Mouse (Mus musculus): ENCODE results near the gene Cdrt4. TPM values are rescaled to one million over a fixed set of nuclear protein-coding genes. Genes with fewer than 3 reads are reported as not detected.

Cdrt4 gene
- total and polyA plus RNA-seq, 3 experiments, result not detected

GRCm38 (mm10) chr11:62992545-62993242, 41.7 kb downstream of the Cdrt4 start:
- TF ChIP-seq ZNF384 (IDR thresholded peaks at IDR 0.05; ENCODE audit: low read depth, low read length) (no peak), POLR2AphosphoS5 (IDR thresholded peaks at IDR 0.05; ENCODE audit: borderline replicate concordance, low read depth, low read length) (no peak), SMC3 (IDR thresholded peaks at IDR 0.05; ENCODE audit: low read depth, low read length) (no peak), NRF1 (IDR thresholded peaks at IDR 0.05; ENCODE audit: insufficient read depth, low read depth, low read length, poor library complexity, severe bottlenecking) (no peak), ZKSCAN1 (IDR thresholded peaks at IDR 0.05; ENCODE audit: low read depth, low read length) (no peak), TCF12 (IDR thresholded peaks at IDR 0.05; ENCODE audit: low read depth, low read length) (no peak), CTCF (IDR thresholded peaks at IDR 0.05 in 2 of 3, conservative IDR thresholded peaks at IDR 0.05 in 1 of 3; ENCODE audit: control insufficient read depth in 1 of 3, insufficient read depth in 1 of 3, low read depth in 2 of 3, low read length in 3 of 3, poor library complexity in 1 of 3, severe bottlenecking in 1 of 3) (no peak), TBP (IDR thresholded peaks at IDR 0.05; ENCODE audit: low read depth, low read length) (no peak), BHLHE40 (IDR thresholded peaks at IDR 0.05; ENCODE audit: borderline replicate concordance, low read depth, low read length) (no peak), MXI1 (IDR thresholded peaks at IDR 0.05; ENCODE audit: low read depth, low read length) (no peak), EP300 (IDR thresholded peaks at IDR 0.05; ENCODE audit: low read depth in 1 of 2, low read length in 2 of 2) (no peak), MAX (IDR thresholded peaks at IDR 0.05; ENCODE audit: low read length) (no peak), HCFC1 (IDR thresholded peaks at IDR 0.05; ENCODE audit: low read depth, low read length) (no peak)
- no peaks in the 10 kb centered on the region for H3K36me3 ChIP-seq (ENCODE audit: control insufficient read depth in 1 of 2, insufficient read depth in 2 of 2, low read length in 2 of 2)
- no peak overlapping the region for H3K4me3 ChIP-seq (ENCODE audit: control insufficient read depth in 1 of 2, insufficient read depth in 1 of 2, low read depth in 2 of 2, low read length in 2 of 2)
- H3K79me2 ChIP-seq (ENCODE audit: control insufficient read depth, insufficient read depth, low read length, poor library complexity), result no peaks in the 10 kb centered on the region
- H3K27ac ChIP-seq (ENCODE audit: control insufficient read depth, low read depth, low read length), result no peak overlapping the region
- DNase-seq (ENCODE audit: low read depth, low spot score), result no peak
- H3K27me3 ChIP-seq (ENCODE audit: control insufficient read depth in 1 of 2, insufficient read depth in 2 of 2, low read length in 2 of 2), result no peaks in the 10 kb centered on the region
- H3K9me3 ChIP-seq (replicated peaks; ENCODE audit: insufficient read depth, low read length), result no peaks in the 10 kb centered on the region
- no peak overlapping the region for H3K9ac ChIP-seq (ENCODE audit: control insufficient read depth, low read depth, low read length, poor library complexity, severe bottlenecking)
- H3K4me1 ChIP-seq (ENCODE audit: control insufficient read depth in 1 of 2, insufficient read depth in 2 of 2, low read length in 2 of 2), result no peaks in the 10 kb centered on the region

- Histone ChIP-seq H3K27ac (ENCODE audit: control insufficient read depth, low read depth, low read length) (no peak overlapping the region), H3K9ac (ENCODE audit: control insufficient read depth, low read depth, low read length, poor library complexity, severe bottlenecking) (no peak overlapping the region), H3K4me1 (ENCODE audit: control insufficient read depth in 1 of 2, insufficient read depth in 2 of 2, low read length in 2 of 2) (no peaks in the 10 kb centered on the region), H3K4me3 (ENCODE audit: control insufficient read depth in 1 of 2, insufficient read depth in 1 of 2, low read depth in 2 of 2, low read length in 2 of 2) (no peak overlapping the region), H3K9me3 (replicated peaks; ENCODE audit: insufficient read depth, low read length) (no peaks in the 10 kb centered on the region), H3K27me3 (ENCODE audit: control insufficient read depth in 1 of 2, insufficient read depth in 2 of 2, low read length in 2 of 2) (no peaks in the 10 kb centered on the region), H3K36me3 (ENCODE audit: control insufficient read depth in 1 of 2, insufficient read depth in 2 of 2, low read length in 2 of 2) (no peaks in the 10 kb centered on the region), H3K79me2 (ENCODE audit: control insufficient read depth, insufficient read depth, low read length, poor library complexity) (no peaks in the 10 kb centered on the region)
- TF ChIP-seq MAFK (IDR thresholded peaks at IDR 0.05; ENCODE audit: borderline replicate concordance, low read depth, low read length) (no peak), RAD21 (IDR thresholded peaks at IDR 0.05; ENCODE audit: low read depth, low read length) (no peak), ELF1 (IDR thresholded peaks at IDR 0.05; ENCODE audit: low read depth, low read length) (no peak), RCOR1 (IDR thresholded peaks at IDR 0.05; ENCODE audit: low read depth, low read length) (no peak), CHD2 (IDR thresholded peaks at IDR 0.05; ENCODE audit: low read length) (no peak), NELFE (IDR thresholded peaks at IDR 0.05; ENCODE audit: low read depth, low read length) (no peak), USF1 (IDR thresholded peaks at IDR 0.05; ENCODE audit: low read depth, low read length) (no peak), UBTF (IDR thresholded peaks at IDR 0.05; ENCODE audit: borderline replicate concordance, insufficient read depth, low read depth, low read length) (no peak), KAT2A (conservative IDR thresholded peaks at IDR 0.05; ENCODE audit: low read depth, low read length) (no peak), TCF12 (IDR thresholded peaks at IDR 0.05; ENCODE audit: low read depth, low read length) (no peak), SIN3A (IDR thresholded peaks at IDR 0.05; ENCODE audit: low read length) (no peak), POLR2AphosphoS5 (IDR thresholded peaks at IDR 0.05; ENCODE audit: borderline replicate concordance, low read depth, low read length) (no peak)
- DNase-seq (ENCODE audit: low read depth, low spot score), result no peak
Observed at GRCm38 (mm10) chr11:62995066-62995754, 44.2 kb downstream of the Cdrt4 start.
